Mouse (Mus musculus) forebrain, embryonic 13.5 days (tissue): ENCODE measurements around the gene Trmt44. TPM values are rescaled to one million over a fixed set of nuclear protein-coding genes. Genes with fewer than 3 reads are reported as not detected.

Experiments
- ATAC-seq: fragments of 200-750 bp; cut with Nextera tagmentation; 2 replicates; pipeline ENCODE4 v1.8.0; 2017
- H3K27ac ChIP-seq: fragments of 300-500 bp; sonication (generic); 2 replicates; pipeline ENCODE4 v1.5.1; 2015; ENCODE audit warnings: inconsistent platforms, mild to moderate bottlenecking, moderate library complexity
- H3K27me3 ChIP-seq: fragments of 300-500 bp; sonication (generic); 2 replicates; pipeline ENCODE4 v1.6.1; 2015; ENCODE audit warnings: mild to moderate bottlenecking, inconsistent platforms
- H3K36me3 ChIP-seq: fragments of 300-500 bp; sonication (generic); 2 replicates; pipeline ENCODE4 v1.6.1; 2015; ENCODE audit warnings: mild to moderate bottlenecking, inconsistent platforms; ENCODE audit not compliant: poor library complexity, severe bottlenecking
- H3K4me1 ChIP-seq: fragments of 300-500 bp; sonication (generic); 2 replicates; pipeline ENCODE4 v1.6.1; 2015; ENCODE audit warnings: inconsistent platforms
- H3K4me2 ChIP-seq: fragments of 300-500 bp; sonication (generic); 2 replicates; pipeline ENCODE4 v1.6.1; 2015; ENCODE audit warnings: inconsistent platforms, mild to moderate bottlenecking, moderate library complexity
- H3K4me3 ChIP-seq: fragments of 300-500 bp; sonication (generic); 2 replicates; pipeline ENCODE4 v1.5.1; 2015; ENCODE audit warnings: mild to moderate bottlenecking, inconsistent platforms
- H3K9ac ChIP-seq: fragments of 300-500 bp; sonication (generic); 2 replicates; pipeline ENCODE4 v1.6.1; 2015; ENCODE audit warnings: mild to moderate bottlenecking, inconsistent platforms
- H3K9me3 ChIP-seq: fragments of 300-500 bp; sonication (generic); replicated peaks from 2 replicates; pipeline ENCODE4 v1.6.1; 2016; ENCODE audit warnings: inconsistent platforms
- WGBS: fragments of 180-500 bp; shearing (Covaris S2); methylation state at CpG from one replicate; pipeline ENCODE4 v1.1.7; 2015; 5-methylcytosine and 5-hydroxymethylcytosine counted together
- polyA plus RNA-seq: library from polyadenylated mRNA; unstranded; fragments of >200 nt; fragmentation: Nextera tagmentation; extraction: Ambion mirVana; gene quantifications from 2 replicates; pipeline ENCODE4 v1.2.1, GENCODE M21; 2015

Gene Trmt44
- polyA plus RNA-seq = 7.3 and 9.1 TPM in 2 replicates

- peak; percentile 98 for ATAC-seq
Measured at GRCm38 (mm10) chr5:35574653-35575599, at the start of gene Trmt44. TSS of gene Trmt44 (minus strand) at chr5:35575070.

GRCm38 (mm10) chr5:35623831-35624230 lies 49.0 kb upstream of the Trmt44 start:
- Histone ChIP-seq H3K9ac (no peak overlapping the region), H3K4me3 (no peak overlapping the region), H3K4me2 (no peak overlapping the region), H3K4me1 (peaks cover 6% of the 10 kb centered on the region; the same call in 1 of the 2 replicates), H3K9me3 (no peaks in the 10 kb centered on the region), H3K27ac (no peak overlapping the region), H3K36me3 (no peaks in the 10 kb centered on the region), H3K27me3 (no peaks in the 10 kb centered on the region)
- no peak for ATAC-seq

More at GRCm38 (mm10) chr5:35574653-35575599, at the start of gene Trmt44:
- peak within 1 kb of the TSS; percentile 86 for H3K9ac ChIP-seq
- peaks cover 37% of the 10 kb centered on the region for H3K36me3 ChIP-seq
- WGBS = 3% methylated on average over 56 of the region's 56 CpGs
- peak within 1 kb of the TSS; percentile 98 for H3K4me2 ChIP-seq
- H3K27ac ChIP-seq = peak within 1 kb of the TSS; percentile 89
- H3K27me3 ChIP-seq = peaks cover 6% of the 10 kb centered on the region; the same call in 1 of the 2 replicates
- peak within 1 kb of the TSS; percentile 98 for H3K4me3 ChIP-seq
- H3K4me1 ChIP-seq = peaks cover 15% of the 10 kb centered on the region
- no peaks in the 10 kb centered on the region for H3K9me3 ChIP-seq

GRCm38 (mm10) chr5:35621114-35621513 lies 46.2 kb upstream of the Trmt44 start:
- Histone ChIP-seq H3K36me3 (no peaks in the 10 kb centered on the region), H3K9me3 (no peaks in the 10 kb centered on the region), H3K27me3 (no peaks in the 10 kb centered on the region), H3K4me2 (no peak overlapping the region), H3K27ac (no peak overlapping the region), H3K4me1 (0 out of 2 replicates have a peak, but pooled peaks cover 9% of the 10 kb centered on the region), H3K4me3 (no peak overlapping the region), H3K9ac (no peak overlapping the region)
- 54% methylated on average over 4 of the region's 4 CpGs for WGBS
- no peak for ATAC-seq

DNA sequence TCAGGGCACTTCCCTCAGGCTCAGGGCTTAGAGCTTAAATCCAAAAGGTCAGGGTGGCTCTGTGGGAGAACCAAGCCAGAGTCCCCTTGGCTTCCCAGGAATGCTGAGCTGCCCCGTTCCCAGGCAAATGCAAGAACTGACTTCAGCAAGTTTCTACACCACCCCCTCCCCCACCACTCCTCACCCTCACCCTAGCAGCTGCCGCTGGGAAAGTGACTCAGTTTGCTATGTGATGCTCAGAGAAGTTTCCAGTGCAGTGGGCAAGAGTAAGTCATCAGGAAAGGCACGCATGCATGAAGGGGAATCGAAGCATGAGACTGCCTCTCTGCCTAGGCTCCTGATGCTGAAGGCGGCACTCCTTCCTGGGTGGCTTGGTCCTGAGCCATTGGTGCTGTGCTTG lies 42.1 kb upstream of the Trmt44 start:
- Histone ChIP-seq H3K4me1 (0 out of 2 replicates have a peak, but pooled peaks cover 9% of the 10 kb centered on the region), H3K4me3 (no peak overlapping the region), H3K9me3 (no peaks in the 10 kb centered on the region), H3K36me3 (peaks cover 2% of the 10 kb centered on the region; the same call in 1 of the 2 replicates), H3K4me2 (no peak overlapping the region), H3K9ac (no peak overlapping the region), H3K27me3 (no peaks in the 10 kb centered on the region), H3K27ac (no peak overlapping the region)
- no peak for ATAC-seq
- WGBS = 47% methylated on average over 5 of the region's 5 CpGs

GRCm38 (mm10) chr5:35612722-35613121 lies 37.9 kb upstream of the Trmt44 start:
- Histone ChIP-seq H3K4me1 (peaks cover 25% of the 10 kb centered on the region), H3K9ac (no peak overlapping the region), H3K4me3 (no peak overlapping the region), H3K9me3 (no peaks in the 10 kb centered on the region), H3K27ac (no peak overlapping the region), H3K36me3 (peaks cover 11% of the 10 kb centered on the region; the same call in 1 of the 2 replicates), H3K27me3 (no peaks in the 10 kb centered on the region), H3K4me2 (no peak overlapping the region)
- ATAC-seq = no peak
- WGBS = 89% methylated on average over 8 of the region's 8 CpGs

GRCm38 (mm10) chr5:35611900-35612299 lies 37.0 kb upstream of the Trmt44 start:
- Histone ChIP-seq H3K4me2 (no peak overlapping the region), H3K4me3 (no peak overlapping the region), H3K27me3 (no peaks in the 10 kb centered on the region), H3K9ac (no peak overlapping the region), H3K36me3 (peaks cover 11% of the 10 kb centered on the region; the same call in 1 of the 2 replicates), H3K4me1 (peaks cover 16% of the 10 kb centered on the region), H3K9me3 (no peaks in the 10 kb centered on the region), H3K27ac (no peak overlapping the region)
- ATAC-seq = no peak
- WGBS = 87% methylated on average over 11 of the region's 11 CpGs

DNA sequence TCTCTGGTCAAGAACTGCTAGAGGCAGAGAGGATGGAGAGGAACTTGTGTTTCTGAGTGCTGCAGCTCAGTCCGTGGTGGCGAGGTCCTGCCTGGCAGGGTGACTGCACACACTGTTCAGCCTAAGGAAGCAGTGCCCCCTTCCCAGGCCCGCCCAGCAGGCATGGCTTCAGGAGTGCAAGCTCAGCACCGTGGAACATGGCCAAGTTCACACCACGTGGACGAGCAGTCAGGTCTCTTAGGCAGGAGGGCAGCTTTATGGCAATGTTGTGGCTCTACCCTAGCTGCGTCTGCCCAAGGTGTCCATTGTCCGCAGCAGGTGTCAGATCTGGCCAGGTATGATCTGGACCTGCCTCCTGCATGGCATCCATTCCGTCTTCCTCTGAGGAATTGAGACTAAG lies 36.3 kb upstream of the Trmt44 start:
- Histone ChIP-seq H3K9ac (no peak overlapping the region), H3K4me2 (no peak overlapping the region), H3K4me1 (peaks cover 16% of the 10 kb centered on the region), H3K4me3 (no peak overlapping the region), H3K36me3 (peaks cover 11% of the 10 kb centered on the region; the same call in 1 of the 2 replicates), H3K27me3 (no peaks in the 10 kb centered on the region), H3K27ac (no peak overlapping the region), H3K9me3 (no peaks in the 10 kb centered on the region)
- ATAC-seq = no peak
- 81% methylated on average over 9 of the region's 9 CpGs for WGBS

GRCm38 (mm10) chr5:35610381-35610780 lies 35.5 kb upstream of the Trmt44 start:
- WGBS = 94% methylated on average over 7 of the region's 7 CpGs
- Histone ChIP-seq H3K36me3 (peaks cover 17% of the 10 kb centered on the region), H3K4me1 (peaks cover 16% of the 10 kb centered on the region), H3K27ac (no peak overlapping the region), H3K9me3 (no peaks in the 10 kb centered on the region), H3K4me3 (no peak overlapping the region), H3K27me3 (no peaks in the 10 kb centered on the region), H3K9ac (no peak overlapping the region), H3K4me2 (no peak overlapping the region)
- no peak for ATAC-seq

- no peak for ATAC-seq
- Histone ChIP-seq H3K4me1 (peaks cover 16% of the 10 kb centered on the region), H3K36me3 (peaks cover 21% of the 10 kb centered on the region), H3K27ac (no peak overlapping the region), H3K9me3 (no peaks in the 10 kb centered on the region), H3K4me3 (no peak overlapping the region), H3K27me3 (no peaks in the 10 kb centered on the region), H3K9ac (no peak overlapping the region), H3K4me2 (no peak overlapping the region)
- WGBS = 84% methylated on average over 2 of the region's 2 CpGs
Measured at GRCm38 (mm10) chr5:35609971-35610370, 35.1 kb upstream of the Trmt44 start.

DNA sequence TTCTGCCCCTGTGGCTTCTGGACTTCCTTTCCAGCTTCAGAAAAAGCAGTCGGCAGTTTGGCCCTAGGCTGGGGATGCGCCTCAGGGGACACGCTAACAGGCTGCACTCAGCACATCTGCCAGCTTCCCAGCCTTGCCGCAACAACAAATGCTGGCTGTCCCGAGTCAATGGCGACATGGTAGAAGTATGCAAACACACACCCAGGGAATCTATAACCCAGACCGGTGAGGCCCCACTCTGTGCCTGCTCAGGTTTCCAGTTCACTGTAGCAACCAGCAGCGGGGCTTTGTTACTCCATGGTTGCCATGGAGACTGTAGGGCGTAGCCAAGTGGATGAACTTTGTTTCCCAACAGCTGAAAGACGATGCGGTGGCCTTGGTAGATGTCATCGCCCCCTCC lies 34.5 kb upstream of the Trmt44 start:
- H3K27me3 ChIP-seq = no peaks in the 10 kb centered on the region
- H3K4me1 ChIP-seq = peaks cover 16% of the 10 kb centered on the region
- H3K4me2 ChIP-seq = peak overlapping the region; percentile 8; the same call in 1 of the 2 replicates
- 0 out of 2 replicates have a peak overlapping the region, but pooled peaks have one; percentile 18 for H3K9ac ChIP-seq
- ATAC-seq = 0 out of 2 replicates have a peak, but pooled peaks have one; percentile 24
- WGBS = 3% methylated on average over 12 of the region's 12 CpGs
- no peak overlapping the region for H3K27ac ChIP-seq
- no peaks in the 10 kb centered on the region for H3K9me3 ChIP-seq
- H3K36me3 ChIP-seq = peaks cover 27% of the 10 kb centered on the region
- no peak overlapping the region for H3K4me3 ChIP-seq

- Histone ChIP-seq H3K4me2 (no peak overlapping the region), H3K27me3 (no peaks in the 10 kb centered on the region), H3K4me1 (peaks cover 16% of the 10 kb centered on the region), H3K9me3 (no peaks in the 10 kb centered on the region), H3K27ac (no peak overlapping the region), H3K9ac (0 out of 2 replicates have a peak overlapping the region, but pooled peaks have one; percentile 18), H3K36me3 (peaks cover 33% of the 10 kb centered on the region), H3K4me3 (no peak overlapping the region)
- ATAC-seq = no peak
- 82% methylated on average over 5 of the region's 5 CpGs for WGBS
Measured at GRCm38 (mm10) chr5:35608559-35608958, 33.7 kb upstream of the Trmt44 start.

- WGBS = 74% methylated on average over 7 of the region's 7 CpGs
- Histone ChIP-seq H3K9ac (no peak overlapping the region), H3K4me2 (no peak overlapping the region), H3K36me3 (peaks cover 41% of the 10 kb centered on the region), H3K4me1 (peaks cover 16% of the 10 kb centered on the region), H3K4me3 (no peak overlapping the region), H3K27me3 (no peaks in the 10 kb centered on the region), H3K27ac (no peak overlapping the region), H3K9me3 (no peaks in the 10 kb centered on the region)
- ATAC-seq = no peak
Measured at GRCm38 (mm10) chr5:35607784-35608183, 32.9 kb upstream of the Trmt44 start.
